Mouse (Mus musculus) adrenal gland, adult 18-20 months (tissue): ENCODE data around the gene Sin3b. TPM values are rescaled to one million over a fixed set of nuclear protein-coding genes. Genes with fewer than 3 reads are reported as not detected.
A peak's percentile ranks its signal among the peaks of the same experiment; 100 is the strongest.

ENCODE experiments used
- DNase-seq, 2 experiments: peaks; one replicate each; pipeline ENCODE4 v3.0.0; 2021 to 2022; ENCODE audit warnings: low spot score in 2 of 2
- microRNA-seq, 2 experiments: library from miRNA; unstranded; fragments of <30 nt; microRNA quantifications; one replicate each; pipeline ENCODE4 v1.2.0; 2021; ENCODE audit warnings: borderline number of aligned reads in 2 of 2
- total RNA-seq, 2 experiments: library from RNA; stranded (reverse); gene quantifications; 1 replicate in 1 of 2; 2 replicates in 1 of 2; pipeline ENCODE4 v1.2.3; 2021

The Sin3b gene
- total RNA-seq, 2 experiments from 2014 or later = 121 to 288 TPM

DNA sequence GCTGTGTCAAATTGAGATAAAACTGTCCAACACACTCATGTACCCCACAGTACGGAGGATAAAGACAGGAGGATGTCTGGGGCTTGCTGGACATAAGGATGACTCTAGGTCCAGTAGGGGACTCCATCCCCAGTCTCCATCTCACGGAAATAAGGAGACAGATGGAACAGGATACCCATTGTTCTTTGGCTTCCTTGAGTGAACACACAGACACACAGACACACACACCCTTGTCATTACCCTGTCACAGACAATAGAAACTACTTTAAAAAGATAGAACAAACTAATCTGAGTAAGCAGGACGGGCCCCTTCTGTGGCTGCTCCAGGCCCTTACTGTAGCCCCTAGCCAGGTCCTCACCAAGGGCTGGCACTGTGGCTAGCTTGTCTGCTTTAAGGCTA, 29.2 kb downstream of the Sin3b start:
- DNase-seq = peak; percentile 1 to 11

DNA sequence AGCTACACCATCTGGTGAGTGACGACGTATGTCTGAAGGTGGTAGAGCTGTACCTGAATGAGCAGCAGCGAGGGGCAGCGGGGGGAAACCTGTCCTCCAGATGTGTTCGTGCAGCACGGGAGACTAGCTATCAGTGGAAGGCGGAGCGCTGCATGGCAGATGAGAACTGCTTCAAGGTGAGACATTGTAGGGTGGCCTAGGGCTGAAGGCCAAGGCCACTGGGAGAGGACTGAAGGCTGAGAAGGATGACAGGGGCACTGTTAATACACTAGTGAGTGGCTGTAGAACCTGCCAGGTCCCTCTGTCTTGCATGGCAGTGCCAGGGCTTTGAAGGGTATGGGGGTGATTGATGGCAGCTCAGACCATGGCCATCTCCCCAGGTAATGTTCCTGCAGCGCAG, 30.1 kb downstream of the Sin3b start:
- DNase-seq = peak; percentile 1 to 14

DNA sequence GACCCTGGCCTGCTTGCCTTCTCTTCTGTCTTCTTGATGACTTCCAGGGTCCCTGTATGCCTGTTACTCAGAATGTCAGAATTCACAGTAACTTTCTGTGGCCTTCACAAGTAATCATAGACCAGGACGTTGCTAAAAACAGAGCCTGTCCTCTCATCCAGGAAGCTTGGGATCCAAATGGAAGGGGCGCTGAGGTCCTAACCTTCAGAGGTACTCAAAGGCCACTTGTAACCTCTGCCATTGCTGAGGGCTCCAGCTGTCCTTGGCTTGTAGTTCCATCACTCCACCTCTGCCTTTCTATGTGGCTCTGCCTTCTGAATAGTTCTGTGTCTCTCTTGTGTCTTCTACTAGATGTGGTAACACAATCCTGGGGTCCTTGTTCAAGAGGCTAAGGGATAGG, 30.7 kb downstream of the Sin3b start:
- DNase-seq = no peak

DNA sequence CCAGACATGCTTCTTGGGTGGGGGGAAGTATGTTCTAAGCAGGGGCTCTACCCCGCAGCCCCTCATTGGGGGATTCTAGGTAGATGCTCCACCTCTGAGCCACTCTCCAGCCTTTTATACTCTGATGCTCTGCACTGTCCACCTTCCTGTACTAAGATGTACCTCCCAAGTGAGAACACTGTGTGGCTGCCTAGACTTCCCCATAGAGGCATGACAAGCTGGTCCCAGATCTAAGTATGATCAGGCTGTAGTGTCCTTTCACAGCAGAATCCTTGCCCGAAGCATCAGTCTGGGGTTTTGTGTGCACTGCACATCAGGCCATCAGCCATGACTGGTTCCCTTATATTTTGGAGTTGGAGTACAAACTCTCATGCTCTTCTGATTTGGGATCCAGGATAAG, 32.9 kb downstream of the Sin3b start:
- peak in 1 of 2 experiments; percentile 13 for DNase-seq

DNA sequence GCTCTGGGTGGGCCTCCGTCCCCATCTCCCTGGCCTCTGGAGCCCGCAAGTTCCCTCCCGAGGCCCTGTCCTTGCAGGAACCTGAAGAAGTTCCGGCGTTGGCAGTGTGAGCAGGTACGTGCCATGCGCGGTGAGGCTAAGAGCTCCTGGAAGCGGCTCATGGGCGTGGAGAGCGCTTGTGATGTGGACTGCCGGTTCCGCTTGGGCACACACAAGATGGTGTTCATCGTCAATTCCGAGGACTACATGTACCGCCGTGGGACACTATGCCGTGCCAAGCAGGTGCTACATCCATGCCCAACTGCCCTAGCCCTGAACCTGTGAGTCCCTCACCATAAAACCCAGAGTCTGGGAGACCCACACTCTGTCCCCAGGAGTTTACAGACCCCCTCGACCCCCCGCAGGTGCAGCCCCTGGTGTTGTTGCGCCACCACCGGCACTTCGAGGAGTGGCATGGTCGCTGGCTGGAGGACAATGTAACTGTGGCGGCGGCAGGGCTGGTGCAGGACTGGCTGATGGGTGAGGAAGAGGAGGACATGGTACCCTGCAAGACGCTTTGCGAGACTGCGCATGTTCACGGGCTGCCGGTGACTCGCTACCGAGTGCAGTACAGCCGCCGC, 33.8 kb downstream of the Sin3b start:
- peak in 1 of 2 experiments; percentile 17 for DNase-seq

DNA sequence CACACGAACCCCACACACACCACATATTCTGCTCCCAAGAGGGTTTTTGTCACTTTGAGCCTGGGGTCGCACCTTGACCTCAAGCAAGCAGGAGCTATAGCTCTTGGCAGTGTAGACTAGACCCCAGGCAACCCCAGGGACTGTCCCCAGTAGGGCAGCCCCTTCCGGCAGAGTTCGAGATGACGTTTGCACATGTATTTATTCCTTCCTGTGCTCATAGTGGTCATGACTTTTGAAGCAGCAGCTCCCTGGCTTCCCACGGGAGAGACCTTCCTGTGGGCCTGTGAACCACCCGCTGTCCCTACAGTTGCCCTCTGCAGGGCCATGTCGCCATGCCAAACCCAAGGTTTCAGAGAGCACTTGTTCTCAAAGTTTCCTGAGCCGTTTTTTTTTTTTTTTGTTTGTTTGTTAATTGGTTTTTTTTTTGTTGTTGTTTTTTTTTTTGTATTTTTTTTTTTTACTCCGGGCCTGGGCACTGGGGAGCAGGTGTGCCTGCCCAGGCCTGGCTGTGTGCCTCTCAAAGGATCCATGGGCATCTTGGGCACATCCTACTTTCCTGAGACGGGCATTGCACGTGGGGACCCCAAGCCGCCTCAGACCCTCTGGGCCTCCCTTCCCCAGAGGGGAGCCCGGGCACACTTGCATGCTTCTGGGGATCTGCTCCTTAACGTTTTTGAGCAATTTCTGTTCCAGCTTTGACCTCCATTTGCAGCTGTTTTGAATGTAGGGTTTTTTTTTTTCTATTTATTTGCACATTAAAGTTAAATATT, 34.5 kb downstream of the Sin3b start:
- peak in 1 of 2 experiments; percentile 15 for DNase-seq

DNA sequence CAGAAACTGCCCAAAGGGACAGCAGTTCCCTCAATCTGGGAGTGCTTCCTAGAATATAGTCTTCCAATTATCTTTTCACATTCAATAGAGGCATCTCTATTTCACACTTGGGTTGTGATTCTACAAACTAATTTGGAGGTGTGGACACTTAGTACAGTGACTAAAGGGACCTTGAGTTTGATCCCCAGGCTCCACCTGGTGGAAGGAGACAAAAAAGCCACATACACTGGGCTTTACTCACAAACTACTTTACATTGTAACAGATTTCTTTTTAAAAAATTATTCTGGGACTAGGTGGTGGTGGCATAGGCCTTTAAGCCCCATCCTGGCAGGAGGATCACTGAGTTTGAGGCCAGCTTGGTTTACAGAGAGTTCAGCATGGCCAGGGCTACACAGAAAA, 35.2 kb downstream of the Sin3b start:
- DNase-seq = no peak

DNA sequence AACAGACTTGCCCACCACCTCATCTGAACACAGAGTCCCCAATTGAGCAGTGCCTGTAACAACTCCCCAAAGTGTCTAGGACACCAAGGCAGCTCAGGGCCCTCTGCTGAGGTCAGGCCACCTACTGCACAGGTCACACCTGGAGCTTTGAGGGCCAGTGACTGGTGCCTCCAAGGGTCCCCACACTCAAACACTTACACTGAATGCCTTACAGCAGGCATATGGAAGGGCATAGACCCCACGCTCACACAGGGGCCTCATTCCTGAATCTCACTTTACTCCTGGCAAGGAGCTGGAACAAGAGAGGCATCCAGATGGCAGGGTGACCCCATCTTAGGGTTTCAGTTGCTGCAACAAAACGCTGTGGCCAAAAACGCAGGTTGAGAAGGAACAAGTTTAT, 37.1 kb downstream of the Sin3b start:
- no peak for DNase-seq

DNA sequence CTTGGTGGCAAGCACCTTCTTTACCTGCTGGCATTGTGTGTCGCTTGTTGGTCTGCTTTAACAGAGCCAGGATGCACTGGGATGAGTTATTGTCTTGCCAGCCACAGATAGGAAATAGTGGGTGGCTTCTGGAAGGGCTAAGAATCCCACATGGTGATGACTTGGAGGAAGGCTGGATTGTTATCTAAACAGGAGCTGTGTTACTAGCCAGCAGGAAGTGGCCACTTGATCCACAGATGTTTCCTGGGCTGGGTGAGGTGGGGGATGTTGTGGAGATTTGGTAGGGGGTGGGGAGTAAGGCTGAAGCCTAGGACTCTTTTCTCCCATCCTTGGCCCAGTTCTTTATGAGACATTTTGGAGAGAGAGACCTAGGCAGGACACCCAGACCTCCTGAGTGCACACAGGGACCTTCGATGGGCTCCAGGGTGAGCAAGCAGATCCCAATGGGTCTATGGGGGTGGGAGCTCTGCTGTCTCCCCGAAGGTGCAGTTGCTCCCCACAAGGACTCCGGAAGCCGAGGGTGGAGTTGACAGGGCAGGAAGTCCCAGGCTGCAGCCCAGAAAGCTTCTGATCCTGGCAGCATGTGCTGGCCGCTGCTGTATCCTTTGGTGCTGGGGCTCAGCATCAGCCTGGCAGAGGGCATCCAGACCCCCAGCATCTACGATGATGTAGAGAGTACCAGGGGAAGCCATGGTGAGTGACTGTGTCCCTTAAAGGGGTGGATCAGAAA, 38.4 kb downstream of the Sin3b start, which contains the start of gene F2rl3:
F2rl3 (plus strand) TSS at position 559 of the 730 bp plus-strand sequence.
- peak in 1 of 2 experiments; percentile 23 for DNase-seq

DNA sequence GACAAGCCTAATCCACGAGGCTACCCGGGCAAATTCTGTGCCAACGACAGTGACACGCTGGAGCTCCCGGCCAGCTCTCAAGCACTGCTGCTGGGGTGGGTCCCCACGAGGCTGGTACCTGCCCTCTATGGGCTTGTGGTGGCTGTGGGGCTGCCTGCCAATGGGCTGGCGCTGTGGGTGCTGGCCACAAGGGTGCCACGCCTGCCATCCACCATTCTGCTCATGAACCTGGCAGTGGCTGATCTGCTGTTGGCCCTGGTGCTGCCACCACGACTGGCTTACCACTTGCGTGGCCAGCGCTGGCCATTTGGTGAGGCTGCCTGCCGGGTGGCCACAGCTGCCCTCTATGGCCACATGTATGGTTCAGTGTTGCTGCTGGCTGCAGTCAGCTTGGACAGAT, 39.2 kb downstream of the Sin3b start:
- DNase-seq = peak in 1 of 2 experiments; percentile 16

DNA sequence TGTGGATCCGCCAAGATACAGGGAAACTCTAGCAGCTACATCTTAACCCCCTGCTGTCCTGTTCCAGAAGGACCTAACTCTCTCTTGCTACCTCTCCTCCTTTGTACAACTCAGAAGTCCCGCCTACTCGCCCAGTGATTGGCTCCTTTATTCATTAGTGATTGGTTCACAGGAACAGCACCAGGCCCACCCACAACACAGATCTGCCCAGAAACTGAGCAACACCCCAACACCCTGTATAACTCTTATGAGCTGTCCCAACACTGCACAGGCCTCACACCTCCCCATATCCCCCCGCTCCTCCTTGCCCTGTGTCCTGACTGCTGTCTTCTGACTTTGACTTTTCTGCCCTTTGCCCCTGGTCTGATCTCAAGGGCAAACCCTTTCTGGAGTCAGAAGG, 42.6 kb downstream of the Sin3b start:
- DNase-seq = no peak

DNA sequence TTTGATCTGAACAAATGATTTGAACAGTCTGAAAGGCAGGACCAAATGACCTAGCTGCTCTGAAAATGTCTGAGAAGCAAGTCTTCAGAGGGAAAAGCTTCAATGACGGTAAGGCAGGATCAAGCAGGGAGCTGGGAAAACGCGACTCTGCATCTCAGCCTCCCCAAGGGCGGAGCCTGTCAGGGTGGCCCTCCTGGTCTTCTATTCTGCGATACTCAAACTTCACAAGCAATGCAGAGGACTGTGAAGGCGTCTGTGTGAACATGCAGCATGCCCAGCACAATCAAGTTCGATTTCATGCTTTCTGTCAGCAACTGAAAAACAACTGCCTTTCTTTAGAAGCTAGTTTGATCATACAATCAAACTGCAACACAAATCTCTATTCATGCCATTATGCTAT, 43.7 kb downstream of the Sin3b start:
- no peak for DNase-seq

DNA sequence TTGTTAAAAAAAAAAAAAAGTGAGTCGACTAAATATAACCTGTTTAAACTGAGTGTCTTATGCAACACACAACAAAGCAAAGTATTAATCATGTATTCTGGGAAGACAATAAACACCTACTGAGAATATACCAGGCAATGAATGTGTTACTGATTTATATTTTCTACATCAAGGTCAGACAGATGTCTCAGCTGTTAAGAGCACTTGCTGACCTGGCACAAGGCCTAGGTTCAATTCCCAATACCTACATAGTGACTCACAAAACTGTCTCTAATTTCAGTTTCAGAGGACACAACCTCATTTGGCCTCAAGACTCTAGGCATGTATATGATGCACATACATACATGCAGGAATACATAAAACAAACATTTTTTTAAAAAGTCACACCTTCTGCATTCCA, 54.7 kb downstream of the Sin3b start:
- no peak for DNase-seq

DNA sequence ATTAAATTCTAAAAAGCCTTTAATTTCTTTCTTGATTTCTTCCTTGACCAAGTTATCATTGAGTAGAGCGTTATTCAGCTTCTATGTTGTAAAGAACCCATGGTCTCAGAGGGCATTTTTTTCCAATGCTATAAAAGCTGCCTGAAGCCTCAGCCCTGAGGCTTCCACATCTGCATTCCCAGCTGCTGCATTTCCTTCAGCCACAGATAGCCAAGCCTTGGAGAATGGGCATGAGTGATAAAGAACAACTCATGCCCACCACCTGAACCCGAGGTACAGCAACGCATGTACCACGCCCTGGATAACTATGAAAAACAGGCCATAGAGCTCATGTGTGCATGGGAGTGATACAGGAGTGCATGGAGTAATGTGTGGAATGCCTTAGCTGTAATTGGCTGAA, 57.6 kb downstream of the Sin3b start:
- no peak for DNase-seq

DNA sequence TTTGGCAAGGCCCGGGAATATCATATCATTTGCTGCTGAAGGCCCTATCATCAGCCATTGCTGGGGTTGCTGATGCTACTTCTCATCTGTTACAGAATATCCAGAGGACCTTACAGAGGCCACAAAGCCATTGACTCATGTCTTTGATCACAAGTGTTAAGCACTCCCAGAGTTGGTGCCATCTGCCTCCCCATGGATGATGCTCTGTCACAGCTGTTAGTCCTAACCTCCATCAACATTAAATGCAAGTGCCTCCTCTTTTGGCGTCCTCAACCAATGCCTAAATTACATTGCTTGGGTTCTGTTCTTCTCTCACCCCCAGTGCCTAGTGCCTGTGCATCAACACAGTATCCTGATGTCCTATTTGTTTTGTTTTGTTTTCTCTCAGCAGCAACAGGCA, 78.5 kb downstream of the Sin3b start:
- no peak for DNase-seq

Small RNA genes within 50 kb of the gene (microRNA-seq; reads per million reads assigned to microRNA genes)
- gene Gm26237 = 0 reads per million in 2 experiments

Other genes starting within 250 kb of the Sin3b start
- 10 to 100 TPM; 61.8 to 62.5 TPM for gene Cherp, start 248.1 kb upstream of the Sin3b start, total RNA-seq
- 10 to 100 TPM; 39.9 to 41.5 TPM for gene Slc35e1, start 230.7 kb upstream of the Sin3b start, total RNA-seq
- gene Med26, start 175.0 kb upstream of the Sin3b start, total RNA-seq = 10 to 100 TPM in 1 of 2 experiments, 1 to 10 TPM in 1; 9.2 to 10.3 TPM
- 100 to 1,000 TPM; 101 to 120 TPM for gene Smim7, start 152.2 kb upstream of the Sin3b start, total RNA-seq
- 1 to 10 TPM; 7.6 to 7.8 TPM for gene Tmem38a, start 151.2 kb upstream of the Sin3b start, total RNA-seq
- gene Nwd1, start 76.6 kb upstream of the Sin3b start, total RNA-seq = under 1 TPM; 0.26 to 0.50 TPM
- gene F2rl3, start 38.6 kb downstream of the Sin3b start, total RNA-seq = under 1 TPM; 0.67 to 0.99 TPM